Mouse (Mus musculus) adrenal gland, postnatal 25 days (tissue): ENCODE measurements at regions not wholly inside any gene's neighbourhood (a gene's known extent, or its start where the extent isn't known, plus 50 kb on each side); places are given as distances from the start of the nearest gene placed in this dataset.

Experiments used
- DNase-seq: peaks from one replicate; pipeline ENCODE4 v3.0.0; 2021; ENCODE audit warnings: mixed read lengths

DNA sequence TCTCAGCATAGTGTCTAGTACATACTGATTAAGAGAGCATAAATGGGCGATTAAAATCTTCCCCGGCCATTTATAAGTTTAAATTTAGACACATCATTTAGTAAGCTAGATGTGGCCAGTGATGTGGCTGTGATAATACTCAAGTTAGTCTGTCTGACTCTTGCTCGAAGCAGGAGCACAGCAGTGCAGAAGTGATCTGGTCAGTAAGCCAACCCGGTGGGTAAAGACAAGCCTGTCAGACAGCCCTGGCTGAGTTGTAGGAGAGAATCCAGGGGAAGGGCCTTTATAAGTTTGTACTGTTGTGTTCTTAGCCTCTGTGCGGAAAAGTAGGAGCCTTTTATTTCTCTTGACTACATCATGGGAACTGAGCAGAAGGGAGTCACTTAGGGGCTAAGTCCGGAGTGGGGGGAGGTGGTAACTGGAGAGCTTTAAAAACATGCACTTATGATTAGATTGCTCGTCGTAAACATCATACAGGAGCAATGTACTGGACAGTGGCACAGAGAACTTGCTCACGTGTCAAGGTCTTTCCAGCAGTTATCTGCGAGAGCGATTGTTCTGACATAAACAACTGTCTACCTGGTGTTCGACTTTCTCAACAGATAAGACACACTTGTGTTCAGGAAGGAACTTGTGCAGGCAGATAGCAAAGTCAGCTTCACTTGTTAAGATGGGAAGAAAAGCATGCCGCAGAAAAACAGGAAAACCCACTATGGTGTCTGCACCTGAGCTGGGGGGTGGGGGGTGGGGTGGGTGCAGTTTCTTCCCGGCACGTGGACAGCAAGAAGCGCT lies 122.5 kb upstream of the Zeb2 start:
- no peak for DNase-seq

DNA sequence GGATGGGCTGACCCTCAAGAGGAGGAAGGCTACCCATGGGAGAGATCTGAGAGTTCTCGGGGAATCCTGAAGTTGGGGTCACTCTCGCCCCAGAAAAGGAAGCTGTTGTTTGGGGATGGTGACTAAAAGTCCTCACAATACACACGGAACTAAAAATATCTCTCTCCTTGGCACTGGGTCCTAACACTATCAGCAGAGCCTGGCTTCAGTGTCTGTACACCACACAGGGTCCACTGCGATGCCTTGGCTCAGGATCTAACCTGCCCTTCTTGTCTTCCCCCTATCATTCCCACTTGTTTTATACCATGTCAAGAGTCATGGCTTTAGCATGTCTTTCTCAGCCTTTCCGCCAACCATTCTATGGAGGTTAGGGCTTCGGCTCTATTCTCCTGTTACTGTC lies 121.8 kb upstream of the Zeb2 start:
- DNase-seq, result no peak

DNA sequence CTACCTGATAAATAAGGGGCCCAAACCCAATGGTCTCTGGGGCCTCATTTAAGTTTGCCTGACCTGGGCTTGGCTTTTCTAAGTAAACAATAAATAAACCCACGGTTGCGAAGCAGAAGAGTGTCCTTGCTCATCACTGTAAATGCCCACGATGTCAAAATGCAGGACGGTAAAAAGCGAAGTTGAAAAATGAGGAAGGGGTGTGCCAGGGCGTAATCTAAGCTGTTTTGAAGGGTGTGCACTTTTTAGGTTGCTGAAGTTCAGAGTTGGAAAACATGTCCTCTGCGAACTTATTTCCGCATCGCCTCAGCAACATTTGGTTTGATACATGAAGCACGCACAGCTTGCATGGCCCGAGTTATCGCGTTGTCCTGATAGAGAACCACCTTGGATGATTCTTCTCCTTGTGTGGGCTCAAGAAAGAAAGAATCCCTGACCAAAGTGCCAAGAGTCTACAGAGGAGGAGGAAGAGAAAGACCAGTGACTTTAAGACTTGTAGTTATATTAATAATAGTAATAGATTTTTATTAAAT lies 119.0 kb upstream of the Zeb2 start:
- no peak for DNase-seq

DNA sequence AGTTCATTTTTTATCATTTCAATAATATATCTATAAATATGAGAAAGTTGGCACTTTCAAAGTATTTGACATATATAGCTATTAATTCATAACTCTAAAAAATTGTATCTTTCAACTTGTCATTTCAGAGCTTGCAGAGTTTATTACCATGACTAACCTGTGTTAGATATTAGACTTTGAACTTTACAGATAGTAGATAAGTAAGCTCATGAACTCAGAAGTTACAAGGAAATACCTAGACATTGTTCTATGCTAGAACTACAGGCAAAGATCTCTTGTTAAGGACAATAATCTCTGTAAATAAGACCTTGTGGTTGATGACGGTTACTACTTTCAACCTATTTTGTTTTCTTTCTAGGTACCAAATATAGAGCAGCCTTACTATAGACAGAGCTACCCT lies 117.0 kb upstream of the Zeb2 start:
- no peak for DNase-seq

DNA sequence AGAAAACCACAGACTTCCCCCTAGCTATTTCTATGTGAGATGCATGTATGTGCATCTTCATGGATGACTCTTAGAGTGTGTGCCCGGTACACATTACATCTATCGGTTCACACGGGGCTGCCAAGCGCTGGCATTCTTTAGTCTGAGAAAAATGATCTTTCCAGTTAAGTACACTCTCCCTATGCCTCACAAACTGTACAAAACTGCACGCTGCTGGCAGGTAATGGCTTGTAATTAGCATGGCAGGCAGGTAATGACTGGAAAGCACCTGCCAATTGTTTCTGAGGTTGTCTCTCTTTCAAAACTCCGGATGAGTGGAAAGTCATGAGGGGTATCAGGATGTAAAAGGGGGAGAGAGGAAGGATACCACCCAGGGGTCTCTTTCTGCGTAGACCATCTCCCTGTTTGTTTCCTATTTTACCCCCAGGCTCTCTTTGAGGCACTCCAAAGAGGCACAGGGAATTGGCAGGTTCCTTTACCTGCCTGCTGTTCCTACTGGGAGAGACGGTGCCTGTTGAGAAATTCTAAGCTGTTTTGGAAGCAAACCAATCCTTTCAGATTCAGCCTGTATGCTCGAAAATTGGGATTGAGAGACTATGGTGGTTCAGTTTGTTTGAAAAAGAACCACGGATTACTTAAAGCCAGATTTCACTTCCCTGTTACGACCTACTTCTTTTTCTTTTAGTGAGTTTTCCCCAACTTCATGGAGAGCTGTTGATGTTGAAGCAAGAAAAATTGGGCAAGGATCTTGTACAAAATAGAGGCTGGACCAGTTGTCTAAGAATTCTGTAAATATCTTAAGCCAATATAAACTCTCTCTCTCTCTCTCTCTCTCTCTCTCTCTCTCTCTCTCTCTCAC lies 113.4 kb upstream of the Zeb2 start:
- no peak for DNase-seq

DNA sequence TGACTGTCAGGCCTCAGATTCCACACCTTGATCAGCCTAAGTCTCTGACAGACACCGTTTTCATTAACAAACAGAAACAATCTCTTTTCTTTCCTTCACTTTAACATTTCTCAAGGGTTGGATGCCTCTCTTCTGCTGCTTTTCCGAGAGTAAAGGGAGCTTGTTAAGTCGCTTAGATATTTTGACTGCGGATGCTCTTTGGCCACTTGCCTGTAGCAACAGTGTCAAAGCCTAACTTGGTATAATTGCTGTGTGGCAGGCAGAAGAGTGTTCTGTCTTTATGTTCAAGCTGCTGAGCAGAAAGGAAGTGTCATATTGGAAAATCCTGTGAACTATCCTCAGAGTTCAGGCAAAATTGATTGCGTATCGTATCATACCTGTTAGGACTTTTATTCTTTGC lies 112.3 kb upstream of the Zeb2 start:
- no peak for DNase-seq

DNA sequence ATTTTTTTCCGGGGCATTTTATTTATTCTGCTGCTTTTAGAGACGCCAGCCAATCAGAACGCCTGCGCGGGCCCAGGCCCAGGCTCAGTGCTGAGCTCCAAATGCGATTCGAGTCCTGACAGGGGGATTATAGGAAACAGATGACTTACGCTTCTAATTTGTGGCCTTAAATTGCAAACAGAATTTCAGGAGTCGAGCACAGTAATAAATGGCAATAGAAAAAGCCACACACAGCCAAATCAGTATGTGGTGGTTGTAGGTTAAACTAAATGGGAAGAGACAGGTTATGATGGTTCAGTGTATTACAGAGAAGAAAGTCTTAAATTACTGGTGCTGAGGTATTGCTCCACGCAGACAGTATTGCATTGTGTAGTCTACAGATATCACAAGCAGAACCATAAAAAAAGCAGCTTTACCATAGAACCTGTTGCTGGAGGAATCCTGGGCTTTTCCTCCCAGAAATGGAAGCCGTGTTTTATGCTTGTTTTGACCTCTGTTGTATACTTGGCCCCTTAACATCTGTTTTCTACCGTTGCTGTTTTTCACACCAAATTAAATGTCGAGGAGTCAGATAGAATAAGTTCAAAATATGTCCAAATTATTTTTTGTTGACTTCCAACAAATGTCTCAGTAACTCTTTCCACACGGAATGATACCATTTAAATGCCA lies 110.2 kb upstream of the Zeb2 start:
- DNase-seq, result no peak

DNA sequence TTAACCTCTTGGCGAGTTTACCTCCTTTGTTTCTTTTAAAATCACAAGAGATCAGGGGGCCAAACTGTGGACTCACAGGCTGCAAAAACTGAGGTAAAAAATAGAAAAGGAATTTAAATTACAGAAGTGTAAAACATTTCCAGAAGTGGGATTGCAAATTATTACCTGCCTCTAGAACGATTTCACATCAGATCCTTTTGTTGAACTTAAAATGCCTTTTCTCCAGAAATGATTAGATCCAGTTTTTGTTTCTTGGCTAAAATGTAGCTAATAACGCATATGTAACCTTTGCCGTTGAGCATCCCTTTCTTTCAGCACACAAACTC lies 108.8 kb upstream of the Zeb2 start:
- DNase-seq, result no peak

DNA sequence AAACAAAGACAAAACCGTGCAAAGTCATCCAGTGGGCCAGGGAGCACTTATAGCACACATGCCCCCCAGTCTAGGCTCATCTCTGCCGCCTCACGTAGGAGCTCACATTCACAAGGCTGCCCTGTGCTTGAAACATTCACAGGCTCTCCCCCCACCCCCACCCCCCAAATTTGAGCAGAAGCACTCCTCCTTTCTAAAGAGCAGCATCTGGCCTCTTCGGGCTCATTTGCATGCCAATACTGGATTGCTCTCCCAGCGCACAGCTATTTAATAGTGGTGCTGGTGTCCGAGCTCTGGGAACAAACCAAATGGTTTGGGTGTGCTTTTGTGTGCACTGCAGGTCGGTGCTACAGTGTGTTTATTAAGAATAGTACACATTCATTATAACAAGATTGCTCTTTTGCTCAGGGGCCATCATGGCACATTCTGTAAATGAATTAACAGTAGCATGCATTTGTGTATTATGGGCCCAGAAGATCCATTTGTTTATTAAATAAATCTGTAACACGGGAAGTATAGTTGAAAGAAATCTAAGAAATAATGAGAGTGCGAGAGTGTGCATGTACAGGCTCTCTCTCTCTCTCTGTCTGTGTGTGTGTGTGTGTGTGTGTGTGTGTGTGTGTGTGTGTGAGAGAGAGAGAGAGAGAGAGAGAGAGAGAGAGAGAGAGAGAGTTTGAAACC lies 108.3 kb upstream of the Zeb2 start:
- no peak for DNase-seq

DNA sequence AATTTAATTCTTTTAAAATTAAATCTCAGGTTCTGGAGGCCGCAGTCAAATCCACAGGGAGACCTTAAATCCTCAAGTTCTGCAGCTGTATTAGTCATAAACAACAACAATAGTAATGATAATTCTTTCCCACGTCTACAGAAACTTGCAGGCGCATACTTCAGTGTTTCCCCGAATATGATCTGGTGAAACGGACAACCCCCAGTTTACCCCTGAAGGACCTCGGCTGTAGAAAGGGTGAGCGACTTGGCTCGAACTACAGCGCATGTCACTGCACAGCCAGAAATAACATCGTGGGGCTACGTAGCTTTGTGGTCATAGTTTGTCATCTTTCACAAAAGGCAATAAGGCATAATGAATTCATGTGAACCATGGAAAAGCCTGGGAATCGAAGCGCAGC lies 105.0 kb upstream of the Zeb2 start:
- DNase-seq, result no peak

DNA sequence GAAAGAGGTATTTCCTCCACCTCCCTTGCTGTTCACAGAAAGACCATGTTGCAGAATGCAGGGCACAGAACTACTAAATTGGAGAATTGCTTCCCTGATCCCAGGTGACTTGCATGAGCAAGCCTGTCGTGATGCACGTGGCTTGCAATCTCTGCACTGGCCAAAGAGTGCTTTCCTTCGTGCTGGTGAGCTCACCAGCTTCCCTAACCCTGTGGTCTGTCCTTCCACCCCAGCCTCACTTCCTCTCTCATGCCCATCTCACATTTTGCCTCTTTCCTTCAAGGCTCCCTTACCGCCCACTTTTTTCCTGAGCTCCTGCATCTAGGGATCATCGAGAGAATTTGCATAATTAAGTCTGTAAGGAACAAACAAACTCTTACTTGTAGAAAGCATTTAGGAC lies 102.7 kb upstream of the Zeb2 start:
- DNase-seq, result no peak

DNA sequence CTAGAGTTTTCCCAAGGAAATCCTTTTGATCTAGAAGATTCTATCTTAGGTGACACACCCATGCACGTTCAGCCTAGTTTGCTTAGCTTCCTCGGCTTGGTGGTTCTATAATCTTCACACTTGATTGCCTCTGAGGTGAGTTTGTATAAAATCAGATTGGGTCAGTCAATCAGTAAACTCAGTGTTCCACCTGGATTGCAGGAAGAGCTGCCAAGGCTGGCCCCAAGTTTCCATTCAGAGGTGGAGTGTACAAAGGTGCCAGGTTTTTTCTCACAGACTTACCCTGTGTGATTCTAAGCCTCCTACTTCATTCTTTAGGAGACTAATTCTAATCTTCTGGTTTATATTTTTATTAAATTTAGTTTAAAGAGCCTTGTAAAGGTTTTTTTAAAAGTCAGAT lies 95.6 kb upstream of the Zeb2 start:
- DNase-seq, result no peak

DNA sequence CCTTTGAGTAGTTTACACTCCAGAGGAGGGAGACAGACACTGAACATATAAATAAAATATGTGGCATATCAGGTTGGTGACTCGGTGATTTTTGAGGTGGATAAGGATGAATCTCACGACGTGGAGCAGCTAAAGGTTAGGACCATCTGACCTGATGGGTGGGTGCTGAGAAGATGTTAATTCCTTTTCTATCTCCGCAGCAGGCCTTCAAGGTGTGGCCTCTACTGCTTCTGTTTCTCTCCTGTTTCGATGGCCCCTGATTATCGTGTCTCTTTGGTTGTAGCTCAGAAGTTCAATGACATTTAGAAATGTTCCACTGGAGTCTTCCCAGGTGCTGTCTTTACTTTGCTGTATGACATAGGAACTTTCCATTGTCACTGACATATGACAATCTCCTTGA lies 91.3 kb upstream of the Zeb2 start:
- DNase-seq, result no peak

DNA sequence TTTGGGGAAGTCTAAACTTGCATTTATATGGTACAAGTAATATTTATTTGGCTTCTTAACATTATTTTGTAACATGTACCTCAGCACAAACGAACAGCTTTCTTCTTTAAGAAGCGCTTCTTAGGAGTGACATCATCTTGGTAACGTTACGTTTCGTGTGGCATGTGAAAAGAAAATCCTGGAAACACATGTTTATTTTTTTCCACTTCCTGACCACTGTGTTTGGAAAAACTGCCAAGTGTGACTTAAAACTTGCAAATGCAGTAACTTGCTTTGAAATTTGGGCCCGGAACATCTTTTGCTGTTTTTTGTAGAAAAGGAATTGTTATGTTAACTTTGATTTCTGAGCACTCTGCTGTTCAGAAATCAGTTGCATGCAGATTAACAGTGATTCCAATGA lies 88.6 kb upstream of the Zeb2 start:
- DNase-seq, result no peak

DNA sequence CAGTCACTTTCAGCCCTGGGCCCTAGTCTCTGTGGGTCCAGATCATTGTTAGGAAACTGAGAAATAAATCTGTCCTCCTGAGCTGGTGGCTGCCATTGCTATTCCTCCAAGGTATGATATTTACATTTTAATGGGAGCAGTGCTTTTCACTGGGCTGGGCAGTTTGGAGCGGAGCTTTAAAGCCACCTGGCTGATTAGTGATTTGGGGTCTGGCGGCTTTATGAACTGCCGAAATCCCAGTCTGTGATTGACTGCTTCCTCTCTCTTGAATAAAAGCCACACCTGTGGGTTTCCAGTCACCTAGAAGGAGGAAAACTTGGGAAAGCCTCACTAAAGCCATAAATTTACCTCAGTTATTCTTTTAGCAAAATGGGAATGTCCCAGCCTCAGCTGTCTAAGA lies 88.0 kb upstream of the Zeb2 start:
- DNase-seq, result no peak

DNA sequence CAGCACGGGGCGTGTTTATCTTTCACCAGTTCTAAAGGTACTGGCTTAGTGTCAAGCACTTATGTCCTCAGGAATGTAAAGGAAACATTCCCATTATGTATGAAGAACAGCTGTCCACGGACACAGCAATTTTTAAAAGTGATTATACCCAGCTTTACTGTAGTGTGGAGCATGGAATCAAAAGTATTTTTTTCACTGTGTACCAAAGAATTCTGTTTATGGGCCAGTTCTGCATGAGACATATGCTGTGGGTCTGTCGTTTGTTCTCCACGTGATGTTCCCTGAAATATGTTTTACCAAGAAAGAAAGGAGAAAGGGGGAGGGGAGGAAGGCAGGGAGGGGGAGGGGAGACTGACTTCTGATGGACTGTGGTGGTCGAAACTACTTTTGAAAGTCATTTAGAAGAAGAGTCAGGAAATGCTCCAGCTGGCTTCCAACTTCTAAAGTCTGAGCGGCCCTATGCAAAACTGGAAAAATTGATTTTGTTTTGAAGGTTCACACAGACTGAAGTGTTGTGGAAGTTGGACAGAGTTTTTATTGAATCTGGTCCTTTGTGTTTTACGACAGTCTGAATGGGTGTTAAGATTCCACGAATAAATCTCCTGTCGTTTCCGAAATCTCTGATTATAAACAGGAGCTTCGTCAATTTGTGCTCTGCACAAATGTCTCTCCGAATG lies 80.9 kb upstream of the Zeb2 start:
- DNase-seq, result no peak

DNA sequence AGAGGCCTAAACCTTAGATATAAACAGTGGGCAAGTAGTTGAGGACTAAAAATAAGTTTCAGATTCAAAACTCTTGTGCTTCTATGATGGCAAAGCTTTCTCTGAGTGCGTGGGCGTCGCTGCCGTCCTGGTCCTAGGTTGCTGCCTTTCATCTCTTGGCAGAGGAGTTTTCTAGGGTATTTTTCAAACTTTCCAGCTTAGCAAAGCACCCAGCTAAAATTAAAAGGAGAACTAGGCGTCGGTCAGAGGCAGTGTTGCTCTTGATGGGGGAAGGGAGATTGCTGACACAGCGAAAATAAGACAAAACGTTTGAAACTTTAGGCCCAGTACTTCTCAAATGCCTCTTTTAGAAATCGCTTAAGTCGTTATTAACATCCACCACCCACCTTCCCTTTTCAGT lies 80.1 kb upstream of the Zeb2 start:
- no peak for DNase-seq

DNA sequence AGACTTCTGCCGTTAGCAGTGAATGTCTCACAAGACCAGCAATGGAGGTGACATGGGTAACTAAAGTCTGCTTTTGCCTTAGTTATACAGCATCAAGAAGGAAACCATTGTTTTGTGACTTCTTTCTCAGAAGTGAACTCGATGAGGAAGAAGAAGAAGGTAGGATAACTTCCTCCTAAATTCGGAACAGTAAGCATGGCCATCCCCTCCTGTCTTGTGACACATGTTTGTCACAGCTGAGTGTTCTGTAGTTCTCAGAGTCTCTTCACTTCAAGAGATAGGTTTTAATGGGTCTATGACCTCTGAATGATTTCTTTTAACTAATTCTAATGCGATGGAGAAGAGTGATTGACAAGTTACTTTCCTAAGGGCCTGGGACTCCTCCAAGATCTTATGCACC lies 79.3 kb upstream of the Zeb2 start:
- no peak for DNase-seq

DNA sequence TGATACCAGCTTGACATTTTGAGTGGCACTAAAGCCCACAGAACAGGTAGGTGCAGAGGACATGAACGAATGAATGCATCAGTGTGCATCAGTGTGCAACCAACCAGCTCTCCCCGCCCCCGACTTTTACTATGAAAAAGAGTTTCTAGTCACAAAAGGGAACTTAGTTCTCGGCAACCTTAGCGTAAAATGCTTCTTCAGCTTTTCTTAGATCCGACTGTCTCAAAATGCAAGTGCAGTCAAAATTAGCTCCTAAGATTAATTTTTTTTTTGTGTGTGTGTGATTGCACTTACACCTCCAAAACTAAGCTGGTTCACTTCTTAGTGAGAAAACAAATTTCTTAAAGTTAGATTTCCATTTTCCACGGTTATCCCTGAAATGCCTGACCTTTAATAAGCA lies 77.1 kb upstream of the Zeb2 start:
- DNase-seq, result no peak

DNA sequence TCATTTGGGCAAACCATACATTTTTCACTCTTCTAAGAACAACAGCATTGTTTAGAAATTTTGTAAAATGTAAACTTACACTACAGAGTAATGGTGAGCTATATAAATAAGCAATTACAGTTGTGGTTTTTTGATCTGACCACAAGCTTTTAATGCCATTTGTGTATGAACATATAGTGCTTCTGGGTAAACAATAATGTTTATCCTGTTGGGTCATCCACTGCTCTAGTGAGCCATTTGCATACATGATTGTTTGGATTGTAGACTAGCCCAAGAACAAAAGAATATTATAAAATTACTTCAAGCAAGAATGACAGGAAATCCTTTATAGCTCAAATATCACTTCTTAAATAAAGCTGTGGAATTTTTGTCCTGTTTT lies 68.4 kb upstream of the Zeb2 start:
- no peak for DNase-seq

DNA sequence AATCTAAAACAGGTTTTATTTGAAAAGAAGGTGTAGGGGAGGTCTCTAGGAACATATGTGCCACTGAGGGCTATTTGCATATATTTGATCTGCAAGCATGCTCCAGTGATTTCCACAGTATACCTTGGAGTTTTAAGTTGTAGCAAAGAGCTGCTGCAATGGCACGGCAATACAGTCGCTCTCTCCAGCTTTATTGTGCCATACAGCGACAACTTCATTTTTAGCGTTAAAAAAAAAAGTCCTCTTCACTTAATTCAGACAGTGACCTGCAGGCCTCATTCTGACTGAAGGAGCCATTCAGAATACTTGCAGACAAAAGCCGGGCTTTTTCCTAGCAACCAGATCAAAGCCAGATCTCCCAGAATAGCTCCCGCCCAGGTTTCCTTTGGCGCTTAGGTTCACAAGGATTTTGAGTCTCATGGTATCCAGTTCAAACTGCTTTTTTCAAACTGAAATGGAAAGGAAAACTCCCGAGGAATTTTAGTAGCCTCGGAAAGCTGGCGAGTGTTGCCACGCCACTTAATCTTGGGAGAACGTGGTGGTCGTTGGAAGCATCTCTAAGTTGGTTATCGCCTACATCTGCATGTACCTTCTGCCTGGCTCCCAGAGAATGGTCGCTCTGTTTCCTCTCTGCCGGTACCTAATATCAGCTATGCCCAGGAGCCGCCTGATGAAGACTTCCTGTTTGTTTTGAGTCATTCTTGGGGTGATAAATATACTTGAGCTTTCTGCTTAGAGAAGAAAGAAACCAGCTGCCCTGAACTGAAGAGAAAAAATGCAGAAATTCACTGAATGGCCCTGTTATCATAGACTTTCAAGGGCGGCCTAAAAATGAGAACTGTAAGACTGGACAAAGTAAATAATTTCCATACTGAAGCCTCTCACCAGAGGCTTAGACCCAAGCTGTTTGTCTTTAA lies 67.8 kb upstream of the Zeb2 start:
- no peak for DNase-seq
